Mouse (Mus musculus): ENCODE measurements at regions not wholly inside any gene's neighbourhood (a gene's known extent, or its start where the extent isn't known, plus 50 kb on each side); places are given as distances from the start of the nearest gene placed in this dataset.

DNA sequence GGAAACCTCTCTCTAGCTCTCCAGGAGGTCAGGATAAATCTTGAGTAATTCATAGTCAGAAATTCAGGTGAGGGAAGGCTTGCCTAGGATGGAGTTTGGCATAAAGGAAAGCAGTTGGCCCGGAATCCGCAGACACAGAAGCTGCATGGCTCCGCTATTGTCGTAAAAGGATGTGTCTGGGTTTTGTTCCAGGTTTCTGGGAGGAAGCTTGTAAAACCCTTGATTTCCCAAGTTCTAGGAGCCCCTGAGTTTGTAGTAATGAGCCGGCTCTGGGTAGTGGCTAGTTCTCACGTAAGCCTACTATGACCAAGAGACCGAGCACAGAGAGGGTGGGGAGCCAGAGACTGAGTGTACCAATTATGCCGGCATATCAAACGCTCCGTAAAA lies 52.7 kb upstream of the Gm21915 start:
- no peak for DNase-seq

DNA sequence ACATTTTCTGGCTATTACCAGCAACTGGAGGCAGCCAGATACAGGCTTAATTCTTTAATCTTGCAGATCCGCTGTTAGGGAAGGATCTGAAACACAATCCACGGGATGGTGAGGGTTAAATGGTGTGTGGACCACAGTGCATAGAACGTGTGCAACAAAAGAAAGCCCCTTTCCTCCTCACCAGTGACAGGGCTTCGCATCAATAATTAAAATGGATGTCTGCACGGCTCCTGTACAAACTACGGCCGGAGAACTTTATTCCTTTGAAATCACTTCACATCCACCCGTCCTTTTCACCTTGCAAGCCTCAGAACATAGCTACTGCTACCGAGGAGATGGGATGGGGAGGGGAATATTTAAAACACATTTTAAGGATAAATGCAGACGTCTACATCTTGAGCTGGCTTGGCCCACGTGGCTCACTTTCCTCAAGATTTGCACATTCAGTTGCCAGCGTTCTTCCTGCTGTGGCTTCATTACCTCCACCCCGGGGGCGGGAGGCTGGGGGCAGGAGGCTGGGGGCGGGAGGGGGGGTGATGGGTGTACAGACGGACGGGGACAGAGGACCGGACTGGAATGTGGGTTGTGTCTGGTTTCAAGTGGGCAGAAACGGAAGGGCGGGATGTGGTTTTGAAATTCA lies 53.3 kb upstream of the Gm21915 start:
- no peak for DNase-seq

DNA sequence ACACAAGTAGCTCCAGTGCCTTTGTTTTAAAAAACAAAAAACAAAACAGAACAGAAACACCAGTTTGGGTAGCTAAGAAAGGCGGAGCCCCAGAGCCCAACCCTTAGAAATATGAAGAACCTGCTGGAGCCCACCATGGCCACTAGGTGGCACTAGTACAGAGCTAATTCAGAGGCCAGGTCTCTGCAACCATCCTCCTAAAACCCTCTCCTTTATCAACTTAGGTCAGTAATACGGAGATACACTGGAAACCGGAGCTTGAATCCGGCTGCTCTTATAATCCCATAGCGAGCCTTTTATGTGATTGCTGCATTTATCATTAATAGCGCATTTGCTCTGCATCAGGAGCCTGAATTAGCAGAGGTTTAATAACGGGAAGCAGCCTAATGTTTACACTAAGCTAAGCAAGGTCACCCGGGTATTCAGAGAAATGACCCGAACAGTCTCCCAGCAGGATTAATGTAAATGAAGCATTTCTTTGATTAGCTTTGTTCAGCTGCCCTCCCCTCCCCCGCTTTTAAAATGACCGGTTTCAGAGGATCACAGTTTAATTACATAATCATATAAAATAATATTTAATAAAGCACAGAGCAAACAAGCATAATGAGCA lies 53.9 kb upstream of the Gm21915 start:
- DNase-seq: peak in 1 of 2 experiments; percentile 15

DNA sequence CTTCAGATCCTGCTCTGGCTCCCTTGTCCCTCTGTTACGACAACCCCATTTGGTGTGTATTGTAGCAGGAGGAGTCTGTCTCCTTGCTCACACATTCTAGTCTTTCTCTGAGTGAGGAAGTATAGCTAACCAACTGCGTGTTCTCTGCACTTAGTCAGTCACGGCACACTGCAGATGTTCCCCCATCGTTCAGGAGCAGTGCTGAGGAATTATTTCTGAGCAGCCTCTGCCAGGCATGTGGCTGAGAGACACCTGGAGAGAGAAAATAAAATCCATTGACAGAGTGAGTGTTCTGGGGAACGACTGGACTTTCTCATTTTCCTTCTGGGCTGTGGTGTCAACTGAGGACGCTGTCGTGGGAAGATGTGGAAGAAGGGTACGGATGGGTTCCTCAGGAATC lies 54.5 kb upstream of the Gm21915 start:
- DNase-seq: no peak

DNA sequence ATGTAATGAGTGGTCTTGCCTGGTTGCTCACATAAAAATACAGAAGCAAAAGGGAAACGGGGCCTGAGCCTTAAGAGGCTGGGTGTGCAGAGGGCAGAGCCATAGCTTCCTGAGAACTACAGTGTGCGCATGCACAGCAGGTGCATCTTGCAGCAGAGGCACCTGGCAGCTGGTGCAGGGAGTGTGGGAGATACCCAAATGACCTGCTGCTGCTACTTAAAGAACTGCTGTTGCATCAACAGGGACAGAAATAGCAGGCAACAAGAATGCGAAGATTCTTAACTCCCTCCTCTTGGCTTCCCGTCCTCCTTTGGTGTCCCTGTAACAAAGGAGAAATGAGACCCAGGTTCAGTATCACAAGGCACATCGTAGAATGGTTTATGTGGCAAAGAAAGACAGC lies 56.3 kb upstream of the Gm21915 start:
- no peak for DNase-seq

DNA sequence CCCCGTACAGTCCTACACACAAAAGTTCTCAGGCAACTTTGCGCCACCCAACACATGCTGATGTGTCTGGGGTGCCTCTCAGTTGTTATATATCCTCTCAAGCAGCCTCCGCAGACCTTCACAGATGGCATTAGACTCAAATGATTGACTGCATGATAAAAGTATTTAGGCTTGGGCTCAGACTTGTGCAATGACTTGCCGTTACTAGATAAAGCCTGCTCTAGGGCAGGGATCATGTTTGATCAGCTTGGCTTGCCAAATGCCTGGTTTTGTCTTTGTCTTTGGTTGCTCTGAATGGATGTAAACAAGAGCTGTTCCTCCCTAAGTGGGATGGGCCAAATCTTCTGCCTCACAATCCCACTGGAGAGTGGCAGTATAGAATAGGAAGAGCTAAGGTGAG lies 57.2 kb upstream of the Gm21915 start:
- no peak for DNase-seq

DNA sequence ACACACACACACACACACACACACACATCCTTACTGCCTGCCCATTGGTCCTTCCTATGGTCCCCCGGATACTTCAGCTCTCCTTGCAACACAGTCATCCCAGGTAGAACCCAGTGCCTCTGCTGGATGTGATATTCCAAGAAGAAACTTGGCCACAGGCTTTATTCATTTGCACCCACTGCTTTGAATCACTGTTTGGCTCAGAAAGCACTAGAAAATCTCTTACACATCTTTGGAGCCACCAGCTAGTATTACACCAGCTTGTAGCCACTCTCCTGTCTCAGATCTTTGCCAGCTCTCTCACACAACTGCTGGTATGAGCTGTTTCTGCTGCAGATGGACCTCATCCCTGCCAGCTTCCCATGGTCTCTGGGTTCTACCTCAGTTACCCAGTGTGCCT lies 57.7 kb upstream of the Gm21915 start:
- no peak for DNase-seq

DNA sequence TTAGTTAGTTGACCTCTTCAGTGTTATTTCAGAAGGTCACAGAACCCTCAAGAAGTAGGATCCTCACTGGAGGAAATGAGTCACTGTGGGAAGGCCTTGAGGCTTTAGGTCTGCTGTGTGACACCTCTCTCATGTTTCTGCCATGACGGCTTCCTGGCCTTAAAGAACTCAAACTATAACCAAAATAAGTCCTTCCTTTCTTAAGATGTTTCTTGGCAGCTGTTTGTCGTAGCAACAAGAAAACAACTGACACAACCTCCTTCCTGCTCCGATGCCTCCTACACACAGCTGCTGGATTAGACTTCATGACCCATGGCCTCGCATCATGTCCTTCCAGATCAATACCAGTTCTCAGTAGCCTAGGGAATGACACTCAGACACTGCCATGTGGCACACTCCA lies 58.1 kb upstream of the Gm21915 start:
- DNase-seq: no peak

DNA sequence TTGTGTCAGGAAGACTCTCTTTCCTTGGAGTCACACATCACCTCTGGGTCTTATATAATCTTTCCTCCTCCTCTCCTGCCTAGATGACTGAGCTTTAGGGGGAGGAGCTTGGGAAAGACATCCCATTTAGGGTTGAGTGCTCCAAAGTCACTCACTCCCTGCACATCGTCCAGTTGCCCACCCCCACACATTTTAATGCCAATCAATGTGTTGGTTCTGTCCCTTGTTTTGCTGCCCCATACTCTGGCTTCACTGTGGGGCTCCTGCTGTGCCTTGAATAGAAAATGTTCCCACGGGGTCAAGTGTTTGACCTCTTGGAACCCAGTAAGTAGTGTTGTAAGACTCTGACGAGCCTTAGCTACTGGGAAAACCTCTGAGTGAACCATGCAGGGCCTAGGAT lies 58.8 kb upstream of the Gm21915 start:
- DNase-seq: no peak

DNA sequence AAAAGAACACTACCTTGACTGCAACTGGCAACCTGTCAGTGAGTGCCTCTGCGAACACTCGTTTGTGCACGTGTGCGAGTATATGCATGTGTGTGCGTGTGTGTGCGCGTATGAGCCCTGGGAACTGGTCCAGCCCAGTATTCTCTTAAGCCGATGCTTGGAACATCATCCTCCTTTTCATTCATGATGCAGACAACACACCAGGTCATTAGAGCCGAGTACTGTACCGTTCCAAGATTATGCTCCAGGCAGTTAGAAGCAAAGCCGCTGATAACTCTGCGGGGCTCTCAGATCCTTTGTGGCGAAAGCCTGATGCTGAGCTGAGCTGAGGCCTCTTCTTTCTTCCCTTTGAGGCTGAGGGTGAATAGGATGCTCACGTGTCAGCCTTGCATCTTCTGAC lies 61.8 kb upstream of the Gm21915 start:
- DNase-seq: no peak

DNA sequence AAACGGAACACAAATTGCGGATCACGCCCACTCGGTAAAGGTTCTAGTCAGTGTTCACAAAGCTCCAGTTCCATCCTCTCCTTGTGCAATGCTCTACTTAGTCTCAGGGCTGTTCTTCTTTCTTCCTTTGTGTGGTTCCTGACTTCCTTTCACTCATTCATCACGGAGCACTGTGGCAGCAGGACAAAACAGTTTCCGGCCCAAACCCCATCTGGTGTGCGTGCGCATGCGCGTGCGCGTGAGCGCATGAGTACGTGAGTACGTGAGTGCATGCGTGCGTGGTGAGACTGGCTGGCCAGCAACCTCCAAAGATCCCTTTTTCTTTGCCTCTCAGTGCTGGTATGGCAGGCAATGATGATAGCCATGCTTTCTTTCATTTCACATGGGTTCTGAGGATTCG lies 62.5 kb upstream of the Gm21915 start:
- no peak for DNase-seq

DNA sequence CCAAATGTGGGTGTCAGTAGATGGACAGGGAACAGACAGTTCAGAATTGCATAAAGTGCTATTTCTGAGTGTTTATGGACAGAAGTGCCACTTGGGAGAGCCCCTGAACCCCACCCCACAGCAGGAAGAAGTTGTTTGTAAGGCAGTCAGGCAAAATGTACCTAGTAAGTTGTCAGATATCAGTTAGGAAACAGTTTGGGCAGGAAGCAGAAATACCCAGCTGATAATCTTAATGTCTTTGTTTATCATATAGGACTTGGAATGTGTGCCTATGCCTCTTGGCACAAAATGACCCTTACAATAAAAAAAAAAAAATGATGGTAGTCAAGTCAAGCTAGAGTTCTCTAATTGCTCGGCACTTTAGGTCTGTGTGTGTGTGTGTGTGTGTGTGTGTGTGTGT lies 66.9 kb upstream of the Gm21915 start:
- DNase-seq: no peak

DNA sequence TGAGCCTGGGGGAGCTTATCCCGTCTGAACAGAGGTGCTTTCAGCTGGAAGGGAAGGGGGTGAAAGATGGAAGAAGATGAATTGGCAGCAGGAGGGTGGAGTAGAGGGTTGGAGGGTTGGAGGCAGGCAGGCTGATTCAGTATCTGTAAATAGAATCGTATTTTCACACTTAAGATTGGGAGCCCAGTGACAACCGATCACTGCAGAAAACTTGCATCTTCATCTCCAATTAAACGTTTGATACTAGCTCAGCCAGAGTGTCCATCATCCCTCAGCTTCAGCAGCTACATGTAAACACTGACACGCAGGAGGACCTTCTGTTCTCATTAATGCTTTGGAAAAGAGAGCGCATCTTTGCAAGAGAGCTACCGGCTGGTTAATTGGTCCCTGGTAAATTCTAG lies 67.2 kb upstream of the Gramd1b start:
- DNase-seq: no peak

DNA sequence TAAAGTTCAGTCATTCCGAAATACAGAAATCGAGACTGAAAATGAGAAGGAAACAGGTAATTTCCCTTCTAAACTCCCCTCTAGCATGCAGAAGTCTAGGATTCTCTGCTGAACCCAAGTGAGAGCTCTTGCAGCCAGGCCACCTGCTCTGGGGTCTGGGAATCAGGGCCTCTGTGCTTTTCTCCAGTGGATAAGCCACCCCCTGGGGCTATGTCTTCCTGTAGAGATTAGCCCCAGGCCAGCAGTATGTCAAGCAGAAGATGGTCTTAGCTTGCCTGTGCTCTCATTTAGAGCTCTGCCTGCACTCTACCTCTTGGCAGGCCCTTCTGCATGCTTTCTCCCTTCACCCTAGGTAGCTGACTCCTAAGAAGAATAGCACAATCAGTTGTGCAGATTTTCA lies 56.2 kb upstream of the Gramd1b start:
- no peak for DNase-seq

DNA sequence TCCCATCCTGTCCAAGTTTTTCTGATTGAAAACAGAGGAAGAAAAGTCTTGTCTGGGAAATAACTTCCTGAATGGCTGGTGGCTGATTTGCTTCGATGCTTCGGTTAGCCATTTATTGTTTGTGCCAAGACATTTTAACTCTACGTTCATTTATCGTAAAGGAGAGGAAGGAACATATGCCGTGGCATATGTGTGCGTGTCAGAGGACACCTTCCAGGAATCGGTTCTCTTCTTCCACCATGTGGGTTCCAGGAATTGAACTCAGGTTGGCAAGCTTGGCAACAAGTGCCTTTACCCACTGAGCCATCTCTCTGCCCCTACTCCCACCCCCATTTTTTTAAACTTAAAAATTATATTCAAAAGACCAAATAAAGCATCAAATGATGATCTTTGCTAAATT lies 55.4 kb upstream of the Gramd1b start:
- DNase-seq: no peak

DNA sequence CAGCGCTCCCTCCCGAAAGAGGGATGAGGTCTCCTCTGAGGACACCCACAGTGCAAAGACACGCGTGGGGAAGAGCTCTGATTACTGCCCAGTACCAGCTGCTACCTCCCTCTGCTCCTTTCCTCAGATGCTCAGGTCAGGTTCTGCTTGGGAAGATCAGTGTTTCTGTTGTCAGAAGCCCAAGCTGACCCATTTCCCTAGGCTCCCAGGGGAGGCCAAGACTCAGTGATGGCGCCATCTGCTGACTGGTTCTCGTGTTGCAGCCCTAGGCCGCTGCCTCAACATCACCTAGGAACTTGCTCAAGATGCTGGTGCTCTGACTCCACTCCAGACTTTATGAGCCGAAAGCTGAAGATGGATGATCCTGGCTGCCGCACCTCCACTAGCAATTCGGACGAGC lies 52.4 kb upstream of the Gramd1b start:
- DNase-seq: peak; percentile 10 to 14

DNA sequence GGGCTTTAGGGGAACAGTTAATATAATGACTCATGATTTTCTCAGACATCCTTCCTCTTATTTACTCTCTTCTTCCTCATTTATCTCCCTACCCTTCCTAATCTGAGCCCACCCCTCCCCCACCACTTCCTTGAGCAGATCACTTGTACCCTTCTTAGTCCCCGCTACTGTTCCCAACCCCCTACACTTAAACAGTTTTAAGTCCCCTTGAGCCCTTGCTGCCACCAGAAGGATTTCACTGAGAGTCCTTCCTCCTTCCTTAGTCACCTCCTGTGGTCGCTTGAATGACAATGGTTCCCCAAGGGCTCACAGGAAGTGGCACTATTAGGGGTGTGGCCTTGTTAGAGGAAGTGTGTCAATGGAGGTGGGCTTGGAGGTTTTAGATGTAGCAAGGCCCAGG lies 50.7 kb upstream of the Gramd1b start:
- DNase-seq: no peak

Measured in thymus, adult 18-20 months (tissue).